Mouse (Mus musculus): ENCODE results near the gene Adamts13. TPM values are rescaled to one million over a fixed set of nuclear protein-coding genes. Genes with fewer than 3 reads are reported as not detected.
A peak's percentile ranks its signal among the peaks of the same experiment; 100 is the strongest.

Gene Adamts13
- total RNA-seq, 2 experiments from 2014 or later: 0.08 to 0.85 TPM

- no peak for DNase-seq (ENCODE audit: low spot score in 2 of 2)
Measured at GRCm38 (mm10) chr2:26967262-26967661, 6.0 kb upstream of the Adamts13 start.

- no peak for DNase-seq (ENCODE audit: low spot score in 2 of 2)
Measured at GRCm38 (mm10) chr2:26973960-26974359, 744 bp downstream of the Adamts13 start.

- no peak for DNase-seq (ENCODE audit: low spot score in 2 of 2)
Measured at GRCm38 (mm10) chr2:26980361-26980760, 7.1 kb downstream of the Adamts13 start.

- no peak for DNase-seq (ENCODE audit: low spot score in 2 of 2)
Measured at GRCm38 (mm10) chr2:26984179-26984578, 11.0 kb downstream of the Adamts13 start.

GRCm38 (mm10) chr2:26984640-26985039 lies 11.4 kb downstream of the Adamts13 start:
- no peak for DNase-seq (ENCODE audit: low spot score in 2 of 2)

- DNase-seq (ENCODE audit: low spot score in 2 of 2): no peak
Measured at GRCm38 (mm10) chr2:26993936-26994335, 20.7 kb downstream of the Adamts13 start.

GRCm38 (mm10) chr2:26997498-26997897 lies 24.3 kb downstream of the Adamts13 start:
- DNase-seq (ENCODE audit: low spot score in 2 of 2): no peak

GRCm38 (mm10) chr2:26997993-26998392 lies 24.8 kb downstream of the Adamts13 start:
- DNase-seq (ENCODE audit: low spot score in 2 of 2): no peak

- DNase-seq (ENCODE audit: low spot score in 2 of 2): no peak
Measured at GRCm38 (mm10) chr2:27006255-27006654, 33.0 kb downstream of the Adamts13 start.

GRCm38 (mm10) chr2:27007701-27008100 lies 34.5 kb downstream of the Adamts13 start:
- no peak for DNase-seq (ENCODE audit: low spot score in 2 of 2)

GRCm38 (mm10) chr2:27009714-27010244 lies 36.6 kb downstream of the Adamts13 start, which contains the start of gene Cacfd1:
Cacfd1 (plus strand) TSS chr2:27009926.
- DNase-seq (ENCODE audit: low spot score in 2 of 2): peak; percentile 67 to 84

GRCm38 (mm10) chr2:27017802-27018201 lies 44.6 kb downstream of the Adamts13 start:
- peak; percentile 37 to 49 for DNase-seq (ENCODE audit: low spot score in 2 of 2)

- no peak for DNase-seq (ENCODE audit: low spot score in 2 of 2)
Measured at GRCm38 (mm10) chr2:27019530-27019929, 46.3 kb downstream of the Adamts13 start.

- no peak for DNase-seq (ENCODE audit: low spot score in 2 of 2)
Measured at GRCm38 (mm10) chr2:27021103-27021502, 47.9 kb downstream of the Adamts13 start.

- no peak for DNase-seq (ENCODE audit: low spot score in 2 of 2)
Measured at GRCm38 (mm10) chr2:27022612-27023011, 49.4 kb downstream of the Adamts13 start.

- no peak for DNase-seq (ENCODE audit: low spot score in 2 of 2)
Measured at GRCm38 (mm10) chr2:27024136-27024535, 50.9 kb downstream of the Adamts13 start.

- DNase-seq (ENCODE audit: low spot score in 2 of 2): no peak
Measured at GRCm38 (mm10) chr2:27025545-27025944, 52.3 kb downstream of the Adamts13 start.

- DNase-seq (ENCODE audit: low spot score in 2 of 2): no peak
Measured at GRCm38 (mm10) chr2:27026332-27026731, 53.1 kb downstream of the Adamts13 start.

GRCm38 (mm10) chr2:27026857-27027617 lies 53.8 kb downstream of the Adamts13 start:
- DNase-seq (ENCODE audit: low spot score in 2 of 2): no peak

- peak; percentile 64 to 73 for DNase-seq (ENCODE audit: low spot score in 2 of 2)
Measured at GRCm38 (mm10) chr2:27027618-27028436, 54.6 kb downstream of the Adamts13 start, which contains the start of gene Slc2a6. Slc2a6 (minus strand) TSS chr2:27027998.

GRCm38 (mm10) chr2:27028437-27029015 lies 55.3 kb downstream of the Adamts13 start:
- no peak for DNase-seq (ENCODE audit: low spot score in 2 of 2)
